Mouse (Mus musculus): ENCODE measurements around the gene N4bp1. TPM values are rescaled to one million over a fixed set of nuclear protein-coding genes. Genes with fewer than 3 reads are reported as not detected.

N4bp1 gene
- polyA plus RNA-seq, 1 experiment from 2014 or later = 9.7 TPM

GRCm38 (mm10) chr8:86827199-86827598, 57.9 kb downstream of the N4bp1 start:
- H3K4me1 ChIP-seq = peaks cover 7% of the 10 kb centered on the region; the same call in 1 of the 2 replicates
- H3K9me3 ChIP-seq (replicated peaks) = no peaks in the 10 kb centered on the region
- H3K27ac ChIP-seq (replicated peaks) = no peak overlapping the region
- 93% methylated on average over 5 of the region's 5 CpGs for WGBS
- H3K36me3 ChIP-seq = no peaks in the 10 kb centered on the region
- H3K27me3 ChIP-seq (ENCODE audit: low read depth, poor library complexity, severe bottlenecking) = no peaks in the 10 kb centered on the region
- no peak overlapping the region for H3K4me3 ChIP-seq
- DNase-seq (ENCODE audit: low spot score) = no peak

DNA sequence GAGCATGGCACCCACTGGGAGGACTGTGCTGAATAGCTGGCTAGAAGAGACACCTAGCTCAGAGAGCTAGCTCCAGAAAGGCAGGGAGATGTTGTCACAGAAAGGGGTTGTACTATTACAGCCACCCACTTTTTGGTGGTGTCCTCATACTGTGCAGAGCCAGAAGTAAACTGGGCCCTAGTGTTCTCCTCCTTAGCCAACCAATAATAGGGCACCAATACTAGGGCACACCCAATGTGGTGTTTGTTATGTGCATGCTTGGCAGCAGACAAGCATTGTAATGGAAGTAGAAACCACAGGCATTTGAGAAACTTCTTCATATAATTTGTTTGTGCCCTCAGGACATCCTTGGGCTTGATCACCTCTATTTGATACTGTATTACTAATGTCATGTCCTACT, 58.5 kb downstream of the N4bp1 start:
- no peaks in the 10 kb centered on the region for H3K27me3 ChIP-seq (ENCODE audit: low read depth, poor library complexity, severe bottlenecking)
- no peaks in the 10 kb centered on the region for H3K9me3 ChIP-seq (replicated peaks)
- H3K4me1 ChIP-seq = peaks cover 7% of the 10 kb centered on the region; the same call in 1 of the 2 replicates
- H3K4me3 ChIP-seq = no peak overlapping the region
- H3K36me3 ChIP-seq = no peaks in the 10 kb centered on the region
- DNase-seq (ENCODE audit: low spot score) = no peak
- H3K27ac ChIP-seq (replicated peaks) = no peak overlapping the region

GRCm38 (mm10) chr8:86825674-86826448, 59.2 kb downstream of the N4bp1 start:
- DNase-seq (ENCODE audit: low spot score) = no peak
- 87% methylated on average over 9 of the region's 9 CpGs for WGBS
- Histone ChIP-seq H3K36me3 (no peaks in the 10 kb centered on the region), H3K4me1 (peaks cover 7% of the 10 kb centered on the region; the same call in 1 of the 2 replicates), H3K9me3 (replicated peaks) (no peaks in the 10 kb centered on the region), H3K27me3 (ENCODE audit: low read depth, poor library complexity, severe bottlenecking) (no peaks in the 10 kb centered on the region), H3K4me3 (no peak overlapping the region), H3K27ac (replicated peaks) (no peak overlapping the region)

DNA sequence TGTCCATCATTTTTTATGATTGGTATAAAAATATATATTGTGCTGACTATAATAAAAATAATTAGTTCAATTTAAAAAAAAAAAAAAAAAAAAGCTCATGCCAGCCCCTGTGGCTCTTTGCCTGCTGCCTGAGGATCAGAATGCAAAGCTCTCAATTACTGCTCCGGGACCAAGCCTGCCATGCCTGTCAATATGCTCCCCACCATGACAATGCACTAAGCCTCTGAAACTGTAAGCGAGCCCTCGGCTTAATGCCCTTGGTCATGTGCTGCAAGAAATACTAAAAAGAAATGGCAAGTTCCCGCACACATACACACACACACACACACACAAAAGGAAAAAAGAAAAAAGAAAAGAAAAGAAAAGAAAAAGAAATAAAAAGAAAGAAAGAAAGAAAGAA, 60.3 kb downstream of the N4bp1 start:
- Histone ChIP-seq H3K4me3 (no peak overlapping the region), H3K9me3 (replicated peaks) (no peaks in the 10 kb centered on the region), H3K4me1 (peaks cover 7% of the 10 kb centered on the region; the same call in 1 of the 2 replicates), H3K36me3 (no peaks in the 10 kb centered on the region), H3K27ac (replicated peaks) (no peak overlapping the region), H3K27me3 (ENCODE audit: low read depth, poor library complexity, severe bottlenecking) (no peaks in the 10 kb centered on the region)
- WGBS = 35% methylated on average over 4 of the region's 4 CpGs
- DNase-seq (ENCODE audit: low spot score) = no peak

DNA sequence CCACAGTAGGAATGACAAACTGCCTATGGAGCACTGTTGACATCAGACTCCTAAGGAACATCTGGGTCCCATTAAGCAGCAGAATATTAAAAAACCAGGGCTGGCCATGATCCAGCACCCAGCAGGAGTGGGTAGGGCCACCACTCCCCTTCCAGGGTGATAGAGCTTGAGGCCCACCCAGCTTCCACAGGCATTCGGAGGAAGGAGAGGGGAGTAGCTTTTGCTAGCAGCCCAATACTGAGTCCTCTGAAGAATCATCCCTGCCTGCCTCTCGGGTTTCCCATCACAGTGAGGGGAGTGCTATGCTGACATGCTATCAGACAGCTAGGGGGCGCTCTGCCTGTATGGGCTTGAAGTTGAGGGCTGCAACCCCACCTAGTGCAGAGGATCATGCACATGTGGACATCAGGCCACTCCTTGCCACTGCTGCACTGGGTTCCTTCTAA, 64.3 kb downstream of the N4bp1 start:
- WGBS = 19% methylated on average over 3 of the region's 3 CpGs
- peak; percentile 58 for DNase-seq (ENCODE audit: low spot score)

DNA sequence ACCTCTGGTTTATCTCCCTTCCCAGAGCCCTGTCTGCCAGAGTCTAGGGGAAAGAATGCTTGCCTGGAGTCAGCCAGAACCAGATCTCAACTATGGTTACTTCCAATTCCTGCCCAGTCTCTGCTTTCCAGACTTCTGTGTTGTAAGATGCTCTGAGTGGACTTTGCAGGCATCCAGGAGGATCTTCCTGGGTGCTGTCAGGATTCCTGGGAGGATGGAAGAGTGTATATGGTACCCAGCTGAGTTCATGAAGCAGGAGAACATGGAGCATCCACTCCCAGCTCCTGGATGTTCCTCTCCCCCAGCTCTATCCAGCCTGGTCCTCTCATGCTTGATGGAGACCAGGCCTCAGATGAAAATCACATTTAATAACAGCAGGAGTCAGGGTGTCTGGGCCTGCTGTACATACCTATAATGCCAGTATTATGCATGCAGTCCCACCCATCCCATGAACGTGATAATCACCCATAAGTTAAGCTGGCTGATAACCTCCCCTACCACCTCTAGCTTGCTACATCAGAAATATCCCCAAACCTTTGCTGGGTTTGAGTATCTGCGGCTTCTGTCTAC, 64.8 kb downstream of the N4bp1 start:
- no peak for DNase-seq (ENCODE audit: low spot score)
- no peaks in the 10 kb centered on the region for H3K27me3 ChIP-seq (ENCODE audit: low read depth, poor library complexity, severe bottlenecking)
- H3K4me1 ChIP-seq = peaks cover 12% of the 10 kb centered on the region; the same call in 1 of the 2 replicates
- 87% methylated on average over 2 of the region's 2 CpGs for WGBS
- H3K27ac ChIP-seq (replicated peaks) = no peak overlapping the region
- H3K4me3 ChIP-seq = no peak overlapping the region
- H3K9me3 ChIP-seq (replicated peaks) = no peaks in the 10 kb centered on the region
- H3K36me3 ChIP-seq = no peaks in the 10 kb centered on the region

More for the DNA sequence above, 64.3 kb downstream of the N4bp1 start:
- Histone ChIP-seq H3K9me3 (replicated peaks) (no peaks in the 10 kb centered on the region), H3K36me3 (no peaks in the 10 kb centered on the region), H3K4me1 (peaks cover 12% of the 10 kb centered on the region; the same call in 1 of the 2 replicates), H3K27me3 (ENCODE audit: low read depth, poor library complexity, severe bottlenecking) (no peaks in the 10 kb centered on the region), H3K4me3 (no peak overlapping the region), H3K27ac (replicated peaks) (peak overlapping the region; percentile 18; the same call in 1 of the 2 replicates)

DNA sequence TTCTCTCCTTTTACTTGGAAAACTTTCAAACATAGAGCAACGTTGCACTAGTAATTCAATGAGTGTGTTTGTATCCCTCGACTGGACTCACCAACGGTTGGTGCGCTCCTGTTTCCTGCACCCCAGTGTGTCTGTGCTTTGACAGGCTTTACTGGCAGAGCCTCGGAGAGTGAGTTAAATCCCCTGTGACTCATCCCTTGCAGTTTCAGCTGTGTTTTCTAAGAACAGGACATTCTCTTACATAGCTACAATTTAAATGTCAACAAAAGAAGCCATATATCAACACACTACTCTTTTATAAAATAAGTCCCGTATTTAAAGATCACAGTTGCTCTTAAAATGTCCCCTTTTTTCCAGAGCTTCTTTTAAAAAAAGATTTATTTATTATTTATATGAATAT, 65.6 kb downstream of the N4bp1 start:
- no peaks in the 10 kb centered on the region for H3K27me3 ChIP-seq (ENCODE audit: low read depth, poor library complexity, severe bottlenecking)
- no peak overlapping the region for H3K4me3 ChIP-seq
- no peak overlapping the region for H3K27ac ChIP-seq (replicated peaks)
- no peaks in the 10 kb centered on the region for H3K36me3 ChIP-seq
- no peak for DNase-seq (ENCODE audit: low spot score)
- peaks cover 9% of the 10 kb centered on the region; the same call in 1 of the 2 replicates for H3K4me1 ChIP-seq
- WGBS = 55% methylated on average over 6 of the region's 6 CpGs
- no peaks in the 10 kb centered on the region for H3K9me3 ChIP-seq (replicated peaks)

- peaks cover 3% of the 10 kb centered on the region; the same call in 1 of the 2 replicates for H3K4me1 ChIP-seq
- no peaks in the 10 kb centered on the region for H3K27me3 ChIP-seq (ENCODE audit: low read depth, poor library complexity, severe bottlenecking)
- H3K36me3 ChIP-seq = no peaks in the 10 kb centered on the region
- 86% methylated on average over 15 of the region's 15 CpGs for WGBS
- no peaks in the 10 kb centered on the region for H3K9me3 ChIP-seq (replicated peaks)
- H3K27ac ChIP-seq (replicated peaks) = no peak overlapping the region
- H3K4me3 ChIP-seq = no peak overlapping the region
- DNase-seq (ENCODE audit: low spot score) = no peak
Observed at GRCm38 (mm10) chr8:86808990-86809960, 75.8 kb downstream of the N4bp1 start.

DNA sequence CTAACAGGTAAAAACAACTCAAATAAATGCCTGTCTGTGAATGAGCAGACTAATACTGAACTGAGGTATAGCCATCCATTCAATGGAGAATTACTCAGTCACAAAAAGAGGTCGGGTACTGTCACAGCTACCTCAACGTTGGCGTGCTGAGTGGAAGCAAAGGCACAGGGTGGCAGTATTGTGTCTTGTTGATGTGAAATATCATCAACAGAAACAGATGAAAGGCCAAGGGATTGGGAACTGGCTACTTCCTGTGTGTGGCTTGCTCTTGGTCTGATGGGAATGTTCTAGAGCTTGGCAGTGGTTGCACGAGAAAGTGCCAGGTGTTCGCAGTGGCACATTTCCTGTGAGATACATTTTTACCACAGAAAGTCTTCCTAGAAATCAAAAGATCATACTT, 76.8 kb downstream of the N4bp1 start:
- Histone ChIP-seq H3K36me3 (no peaks in the 10 kb centered on the region), H3K27ac (replicated peaks) (no peak overlapping the region), H3K27me3 (ENCODE audit: low read depth, poor library complexity, severe bottlenecking) (no peaks in the 10 kb centered on the region), H3K9me3 (replicated peaks) (no peaks in the 10 kb centered on the region), H3K4me1 (peaks cover 3% of the 10 kb centered on the region; the same call in 1 of the 2 replicates), H3K4me3 (no peak overlapping the region)
- 87% methylated on average over 5 of the region's 5 CpGs for WGBS
- DNase-seq (ENCODE audit: low spot score) = no peak

DNA sequence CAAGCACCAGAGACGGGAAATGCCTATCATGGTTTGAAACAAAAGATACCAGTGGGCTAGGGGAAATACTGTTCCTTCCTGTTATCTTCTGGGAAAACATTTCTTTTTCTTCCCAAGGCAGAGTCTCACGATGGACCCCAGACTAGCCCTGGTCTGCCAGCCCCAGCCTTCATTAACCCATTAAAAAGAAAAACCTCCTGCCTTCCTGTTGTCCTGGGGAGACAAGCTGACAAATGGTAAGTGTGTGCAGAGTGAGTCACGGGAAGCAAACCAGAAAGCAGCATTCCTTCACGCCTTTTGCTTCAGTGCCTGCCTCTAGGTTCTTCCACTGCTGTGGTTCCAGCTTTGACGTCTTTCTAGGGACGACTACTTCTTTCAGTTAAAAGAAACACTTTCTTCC, 83.1 kb downstream of the N4bp1 start:
- no peak for DNase-seq (ENCODE audit: low spot score)
- Histone ChIP-seq H3K36me3 (no peaks in the 10 kb centered on the region), H3K9me3 (replicated peaks) (no peaks in the 10 kb centered on the region), H3K4me1 (no peaks in the 10 kb centered on the region), H3K27me3 (ENCODE audit: low read depth, poor library complexity, severe bottlenecking) (no peaks in the 10 kb centered on the region), H3K4me3 (no peak overlapping the region), H3K27ac (replicated peaks) (no peak overlapping the region)
- WGBS = 70% methylated on average over 6 of the region's 6 CpGs

DNA sequence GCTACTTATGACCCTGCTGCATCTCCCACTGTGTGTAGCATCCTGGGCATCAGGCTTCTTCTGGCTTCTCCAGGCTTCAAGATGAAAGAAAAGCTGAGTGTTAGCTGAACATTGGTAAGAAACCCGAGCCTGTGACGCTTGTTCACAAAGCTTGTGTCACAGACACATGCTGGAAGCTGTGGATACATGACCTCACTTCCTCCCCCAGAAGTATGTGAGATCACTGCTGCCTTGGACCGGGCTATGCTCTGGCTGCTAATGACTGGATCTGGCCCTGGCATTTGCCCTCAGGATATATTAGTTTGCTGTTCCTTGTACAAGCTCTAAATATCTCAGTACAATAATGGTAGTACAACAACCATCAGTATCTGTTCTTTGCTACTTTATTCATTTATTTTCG, 84.1 kb downstream of the N4bp1 start:
- Histone ChIP-seq H3K4me3 (no peak overlapping the region), H3K27me3 (ENCODE audit: low read depth, poor library complexity, severe bottlenecking) (no peaks in the 10 kb centered on the region), H3K27ac (replicated peaks) (no peak overlapping the region), H3K9me3 (replicated peaks) (no peaks in the 10 kb centered on the region), H3K4me1 (no peaks in the 10 kb centered on the region), H3K36me3 (no peaks in the 10 kb centered on the region)
- 76% methylated on average over 4 of the region's 4 CpGs for WGBS
- DNase-seq (ENCODE audit: low spot score) = no peak

DNA sequence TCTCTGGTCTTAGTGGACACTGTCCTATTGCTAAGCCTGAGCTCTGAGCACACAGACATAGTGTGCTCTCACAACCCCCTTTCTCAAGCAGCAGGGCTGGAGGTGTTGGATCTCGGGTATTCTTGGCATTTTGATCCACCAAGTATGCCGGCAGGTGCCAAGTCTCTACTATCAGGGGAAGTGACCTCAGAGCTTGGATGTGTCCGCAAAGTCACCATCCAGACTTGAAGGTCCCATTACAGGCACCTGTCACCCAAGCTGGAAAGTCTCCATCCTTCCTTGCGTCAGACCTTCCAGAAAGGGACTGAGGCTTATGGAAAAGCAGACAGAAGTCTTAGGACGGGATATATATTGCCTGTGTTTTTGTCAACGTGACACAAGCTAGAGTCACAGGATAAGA, 86.9 kb downstream of the N4bp1 start:
- no peaks in the 10 kb centered on the region for H3K27me3 ChIP-seq (ENCODE audit: low read depth, poor library complexity, severe bottlenecking)
- no peaks in the 10 kb centered on the region for H3K9me3 ChIP-seq (replicated peaks)
- no peaks in the 10 kb centered on the region for H3K4me1 ChIP-seq
- no peak overlapping the region for H3K27ac ChIP-seq (replicated peaks)
- WGBS = 89% methylated on average over 6 of the region's 6 CpGs
- no peaks in the 10 kb centered on the region for H3K36me3 ChIP-seq
- no peak overlapping the region for H3K4me3 ChIP-seq
- no peak for DNase-seq (ENCODE audit: low spot score)
